ENCODE assay signal across 12 mouse cellular contexts in the genomic region with DNA sequence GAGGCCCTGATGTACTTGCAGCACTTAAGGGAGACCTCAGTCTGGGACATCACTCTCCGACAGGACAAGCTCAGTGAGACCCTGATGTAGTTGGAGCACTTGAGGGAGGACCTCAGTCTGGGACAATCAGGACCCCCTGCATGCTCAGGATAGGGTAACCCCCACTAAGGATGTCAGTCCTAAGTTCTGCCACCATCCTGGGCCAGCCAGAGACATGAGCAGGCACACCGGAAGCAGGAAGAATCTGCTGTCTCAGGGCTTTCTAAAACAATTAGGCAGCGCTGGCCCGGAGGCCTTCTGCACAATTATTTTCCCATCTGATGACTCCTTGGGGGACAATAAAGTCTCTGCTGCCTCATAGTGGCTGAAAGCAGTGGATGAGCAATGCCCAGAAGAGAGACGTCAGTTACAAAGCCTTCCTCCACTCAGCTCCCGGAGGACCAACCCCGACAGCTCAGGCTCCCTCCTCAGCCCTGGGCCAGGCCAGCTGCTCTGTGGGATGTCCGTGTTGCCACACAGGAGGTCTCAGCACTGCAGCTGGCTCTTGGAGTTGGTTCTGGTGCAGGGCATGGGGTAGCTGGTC. TPM values are rescaled to one million over a fixed set of nuclear protein-coding genes. Genes with fewer than 3 reads are reported as not detected.
A peak's percentile ranks its signal among the peaks of the same experiment; 100 is the strongest.
DNase-seq lines count a peak whose midpoint lies in the region; ATAC-seq and TF ChIP-seq lines count a peak whose summit lies in the region.
"Had no signal": no experiment of that assay in that cellular context is flagged by ENCODE, and none has a peak within 500 bp of the region (broad histone marks: within the 10 kb centered on the region; RNA-seq: fewer than 3 reads in every experiment).

No protein-coding gene starts in this region.

- no peak overlapping the region for H3K9ac ChIP-seq in kidney, embryonic 14.5 days (ENCODE audit: low read depth, low read length)
- H3K9ac ChIP-seq in midbrain, postnatal 0 days (replicated peaks; ENCODE audit: low read length, poor library complexity, severe bottlenecking) = no peak overlapping the region
- H3K9ac ChIP-seq: heart, embryonic 13.5 days; stomach, embryonic 15.5 days had no signal

- no peak overlapping the region for H3K4me3 ChIP-seq in kidney, embryonic 14.5 days (ENCODE audit: low read length)
- H3K4me3 ChIP-seq in midbrain, postnatal 0 days (ENCODE audit: low read depth, low read length) = no peak overlapping the region
- H3K4me3 ChIP-seq: heart, embryonic 13.5 days; myocyte; stomach, embryonic 15.5 days had no signal

- no peak overlapping the region for H3K4me2 ChIP-seq in kidney, embryonic 14.5 days (replicated peaks; ENCODE audit: low read depth, low read length)
- H3K4me2 ChIP-seq in midbrain, postnatal 0 days (ENCODE audit: low read depth, low read length, poor library complexity, severe bottlenecking) = no peak overlapping the region
- H3K4me2 ChIP-seq: heart, embryonic 13.5 days; stomach, embryonic 15.5 days had no signal

- H3K9me3 ChIP-seq in kidney, embryonic 14.5 days (ENCODE audit: control insufficient read depth, low read length) = no peaks in the 10 kb centered on the region
- no peaks in the 10 kb centered on the region for H3K9me3 ChIP-seq in midbrain, postnatal 0 days (ENCODE audit: low read length)
- H3K9me3 ChIP-seq: heart, embryonic 13.5 days; stomach, embryonic 15.5 days had no signal

- no peaks in the 10 kb centered on the region; the same call in 1 of the 2 replicates for H3K27me3 ChIP-seq in kidney, embryonic 14.5 days (ENCODE audit: control insufficient read depth, insufficient read depth, low read length)
- no peaks in the 10 kb centered on the region for H3K27me3 ChIP-seq in midbrain, postnatal 0 days (ENCODE audit: insufficient read depth, low read length)
- H3K27me3 ChIP-seq: stomach, embryonic 15.5 days had no signal

- no peaks in the 10 kb centered on the region for H3K4me1 ChIP-seq in kidney, embryonic 14.5 days (ENCODE audit: control insufficient read depth, insufficient read depth, low read length)
- no peaks in the 10 kb centered on the region for H3K4me1 ChIP-seq in midbrain, postnatal 0 days (ENCODE audit: insufficient read depth, low read length)
- H3K4me1 ChIP-seq: stomach, embryonic 15.5 days had no signal

- H3K27ac ChIP-seq in kidney, embryonic 14.5 days (ENCODE audit: low read depth, low read length) = no peak overlapping the region
- H3K27ac ChIP-seq in midbrain, postnatal 0 days (ENCODE audit: low read depth, low read length) = no peak overlapping the region
- H3K27ac ChIP-seq: heart, embryonic 13.5 days; stomach, embryonic 15.5 days had no signal

- no peaks in the 10 kb centered on the region for H3K36me3 ChIP-seq in kidney, embryonic 14.5 days (ENCODE audit: control insufficient read depth, insufficient read depth, low read length)
- peaks cover 17% of the 10 kb centered on the region; the same call in 1 of the 2 replicates for H3K36me3 ChIP-seq in midbrain, postnatal 0 days (ENCODE audit: insufficient read depth, low read length)
- H3K36me3 ChIP-seq: heart, embryonic 13.5 days; stomach, embryonic 15.5 days had no signal

- no peak for ATAC-seq in kidney, embryonic 14.5 days (ENCODE audit: low FRiP score, low TSS enrichment)
- no peak for ATAC-seq in midbrain, postnatal 0 days (ENCODE audit: low FRiP score)
- no peak for ATAC-seq in inflammation-experienced regulatory T-cells, adult 6 months

- TF ChIP-seq CTCF in midbrain, postnatal 0 days (IDR thresholded peaks at IDR 0.05) = peak; percentile 50

- DNase-seq in adrenal gland, postnatal 14 days = peak; percentile 25
- DNase-seq in adrenal gland, postnatal 25 days = no peak
- peak; percentile 19 for DNase-seq in kidney, adult 11 months
- DNase-seq in heart, postnatal 4 days = peak; percentile 37
- DNase-seq in midbrain, postnatal 0 days (ENCODE audit: low spot score) = peak; percentile 84
- no peak for DNase-seq in frontal cortex, adult 2 months (ENCODE audit: extremely low spot score in 1 of 2, low spot score in 1 of 2)
- DNase-seq: left cerebral cortex, postnatal 4 days had no signal

- 23% methylated on average over 8 of the region's 8 CpGs for WGBS in kidney, embryonic 14.5 days
- WGBS in midbrain, postnatal 0 days = 26% methylated on average over 8 of the region's 8 CpGs

RNA-seq across cellular contexts. Expression of gene Pank4, which starts 32.7 kb away (rescaled TPM):
- total RNA-seq in adrenal gland, postnatal 14 days (2021) = 27.9 and 30.2 TPM in 2 replicates
- 33.6 and 33.8 TPM in 2 replicates for total RNA-seq in adrenal gland, postnatal 25 days (2021)
- polyA plus RNA-seq in kidney, embryonic 14.5 days (2014; fragmentation: Nextera tagmentation; extraction: Ambion mirVana) = 34.9 and 43.9 TPM in 2 replicates
- total RNA-seq in heart, postnatal 4 days (2021) = 10 to 100 TPM; 34.9 to 37.5 TPM
- total RNA-seq in midbrain, postnatal 0 days (2014; rRNA removed) = 36.7 and 39.8 TPM in 2 replicates
- 27.3 and 28.8 TPM in 2 replicates for polyA plus RNA-seq in midbrain, postnatal 0 days (2015; fragmentation: Nextera tagmentation; extraction: Ambion mirVana)
- 10 to 100 TPM; 22.1 to 59.6 (median 49.1) TPM for polyA plus RNA-seq in inflammation-experienced regulatory T-cells, adult 6 months (2017; shearing (Covaris generic))
- 73.0 and 76.7 TPM in 2 replicates for polyA plus RNA-seq in frontal cortex, adult 2 months (2012; rRNA removed)

RNA-seq across cellular contexts. Expression of gene Hes5, which starts 35.9 kb away (rescaled TPM):
- not detected in 2 replicates for total RNA-seq in adrenal gland, postnatal 14 days (2021)
- total RNA-seq in adrenal gland, postnatal 25 days (2021) = not detected in 2 replicates
- 8.1 and 15.5 TPM in 2 replicates for polyA plus RNA-seq in kidney, embryonic 14.5 days (2014; fragmentation: Nextera tagmentation; extraction: Ambion mirVana)
- total RNA-seq in heart, postnatal 4 days (2021) = not detected
- total RNA-seq in midbrain, postnatal 0 days (2014; rRNA removed) = 111 and 115 TPM in 2 replicates
- polyA plus RNA-seq in midbrain, postnatal 0 days (2015; fragmentation: Nextera tagmentation; extraction: Ambion mirVana) = 165 and 180 TPM in 2 replicates
- polyA plus RNA-seq in inflammation-experienced regulatory T-cells, adult 6 months (2017; shearing (Covaris generic)) = 1 to 10 TPM in 2 of 3 experiments, not detected in 1; 1.2 to 1.3 TPM
- polyA plus RNA-seq in frontal cortex, adult 2 months (2012; rRNA removed) = 45.3 and 68.8 TPM in 2 replicates
- polyA plus RNA-seq: myocyte had no signal

RNA-seq across cellular contexts. Expression of gene Plch2, which starts 59.9 kb away (rescaled TPM):
- 0.33 and 0.83 TPM in 2 replicates for total RNA-seq in adrenal gland, postnatal 14 days (2021)
- 0.71 and 1.0 TPM in 2 replicates for total RNA-seq in adrenal gland, postnatal 25 days (2021)
- polyA plus RNA-seq in kidney, embryonic 14.5 days (2014; fragmentation: Nextera tagmentation; extraction: Ambion mirVana) = 1.8 and 3.1 TPM in 2 replicates
- not detected for total RNA-seq in heart, postnatal 4 days (2021)
- total RNA-seq in midbrain, postnatal 0 days (2014; rRNA removed) = 49.8 and 51.1 TPM in 2 replicates
- 21.1 and 21.7 TPM in 2 replicates for polyA plus RNA-seq in midbrain, postnatal 0 days (2015; fragmentation: Nextera tagmentation; extraction: Ambion mirVana)
- not detected for polyA plus RNA-seq in inflammation-experienced regulatory T-cells, adult 6 months (2017; shearing (Covaris generic))
- polyA plus RNA-seq in frontal cortex, adult 2 months (2012; rRNA removed) = 89.8 and 98.3 TPM in 2 replicates

Comparison
In these comparisons a context has a peak if more than half of its experiments do, and no peak if none do; other contexts are left out.
1. DNase-seq: peak in adrenal gland, postnatal 14 days (single experiment), kidney, adult 11 months (single experiment), heart, postnatal 4 days (single experiment) and midbrain, postnatal 0 days (single experiment); none in adrenal gland, postnatal 25 days (single experiment) and frontal cortex, adult 2 months (0 of 2).
2. RNA of gene Hes5, which starts 35.9 kb away (total RNA-seq): 111 to 115 TPM in midbrain, postnatal 0 days; not detected in adrenal gland, postnatal 14 days, not detected in heart, postnatal 4 days and not detected in adrenal gland, postnatal 25 days; every median in the first group is over 100 times any median in the second.
3. RNA of gene Plch2, which starts 59.9 kb away (total RNA-seq): 49.8 to 51.1 TPM in midbrain, postnatal 0 days; 0.71 to 1.0 TPM in adrenal gland, postnatal 25 days, 0.33 to 0.83 TPM in adrenal gland, postnatal 14 days and not detected in heart, postnatal 4 days; every median in the first group is over 10 times any median in the second.